Mouse (Mus musculus) layer of hippocampus, adult 9-11 months (tissue): ENCODE measurements around the gene Ncam2.

ENCODE experiments used
- DNase-seq: peaks from one replicate; pipeline ENCODE4 v3.0.0; 2022

Ncam2 gene

GRCm38 (mm10) chr16:81656550-81656949 lies 456.1 kb downstream of the Ncam2 start:
- DNase-seq, result no peak

GRCm38 (mm10) chr16:81673866-81674265 lies 473.4 kb downstream of the Ncam2 start:
- DNase-seq, result no peak

- no peak for DNase-seq
Observed at GRCm38 (mm10) chr16:81675546-81675945, 475.0 kb downstream of the Ncam2 start.
